Mouse (Mus musculus): Measurements from ENCODE around the gene Sinhcaf.
"Not testable (repeated sequence)": the region's sequence is repeated elsewhere in the genome, so short reads cannot be mapped to it uniquely, and the experiment has no call there.

The Sinhcaf gene

GRCm38 (mm10) chr6:148946409-148946742 lies at the start of gene Sinhcaf:
Gene Sinhcaf (minus strand): TSS chr6:148946467.
- DNase-seq = peak; percentile 99

- DNase-seq = no peak
Measured at GRCm38 (mm10) chr6:148994327-148994999, 48.2 kb upstream of the Sinhcaf start.

- peak; percentile 38 for DNase-seq
Measured at GRCm38 (mm10) chr6:148993117-148994077, 47.1 kb upstream of the Sinhcaf start.

GRCm38 (mm10) chr6:148992373-148993116 lies 46.3 kb upstream of the Sinhcaf start:
- no peak for DNase-seq

GRCm38 (mm10) chr6:148991660-148992372 lies 45.5 kb upstream of the Sinhcaf start:
- peak; percentile 23 for DNase-seq

GRCm38 (mm10) chr6:148989792-148990491 lies 43.7 kb upstream of the Sinhcaf start:
- DNase-seq = not testable (repeated sequence)

- no peak for DNase-seq
Measured at GRCm38 (mm10) chr6:148986003-148986402, 39.7 kb upstream of the Sinhcaf start.

- no peak for DNase-seq
Measured at GRCm38 (mm10) chr6:148980495-148980894, 34.2 kb upstream of the Sinhcaf start.

GRCm38 (mm10) chr6:148975096-148975495 lies 28.8 kb upstream of the Sinhcaf start:
- DNase-seq = no peak

- DNase-seq = no peak
Measured at GRCm38 (mm10) chr6:148972891-148973290, 26.6 kb upstream of the Sinhcaf start.

GRCm38 (mm10) chr6:148972059-148972848 lies 26.0 kb upstream of the Sinhcaf start:
- DNase-seq = no peak

- DNase-seq = no peak
Measured at GRCm38 (mm10) chr6:148971385-148971940, 25.2 kb upstream of the Sinhcaf start.

GRCm38 (mm10) chr6:148961285-148961684 lies 15.0 kb upstream of the Sinhcaf start:
- no peak for DNase-seq

- no peak for DNase-seq
Measured at GRCm38 (mm10) chr6:148959540-148960238, 13.4 kb upstream of the Sinhcaf start.

- no peak for DNase-seq
Measured at GRCm38 (mm10) chr6:148958712-148959111, 12.4 kb upstream of the Sinhcaf start.

- DNase-seq = no peak
Measured at GRCm38 (mm10) chr6:148957046-148957445, 10.8 kb upstream of the Sinhcaf start.

GRCm38 (mm10) chr6:148955641-148956420 lies 9.6 kb upstream of the Sinhcaf start:
- DNase-seq = no peak

- DNase-seq = peak; percentile 14
Measured at GRCm38 (mm10) chr6:148946881-148947405, 676 bp upstream of the Sinhcaf start.

Data from lung, postnatal 10 days (tissue).